Mouse (Mus musculus) forelimb bud, embryonic 11.5 days (tissue): Measurements from ENCODE around the gene Hmox2.

Experiments used
- DNase-seq: peaks from one replicate; pipeline ENCODE4 v3.0.0-alpha.2; 2012; ENCODE audit warnings: low read depth, low spot score

Gene Hmox2

DNA sequence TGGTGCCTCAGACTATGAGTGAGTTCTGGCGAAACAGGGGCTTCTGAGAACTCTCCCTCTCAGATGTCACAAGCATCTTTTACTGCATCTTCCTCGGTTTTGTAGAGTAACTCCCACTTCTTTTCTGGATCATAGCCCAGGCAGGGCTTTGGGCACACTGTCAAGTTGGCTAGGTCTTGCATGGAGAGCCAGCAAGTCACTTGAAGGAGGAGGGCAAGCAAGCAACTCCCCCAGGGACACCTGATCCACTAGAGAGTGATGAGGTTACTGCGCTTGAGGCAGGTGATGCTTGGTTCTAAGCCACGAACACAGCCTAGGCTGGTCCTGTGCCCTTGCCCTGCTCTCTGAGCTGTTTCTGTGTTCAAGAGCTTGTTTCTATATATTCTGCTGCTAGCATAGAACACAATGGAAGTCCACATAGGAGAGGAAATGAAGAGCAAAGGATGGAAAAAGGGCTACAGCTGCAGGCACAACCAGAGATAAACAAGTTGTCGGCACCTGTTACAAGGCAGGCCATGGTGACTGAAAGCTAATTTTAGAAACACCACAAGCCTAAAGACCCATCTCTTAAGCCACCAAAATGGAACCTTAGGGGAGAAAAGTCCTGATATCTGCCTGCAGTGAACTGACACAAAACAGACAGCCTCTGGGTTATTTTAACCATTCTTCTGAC, 55.5 kb downstream of the Hmox2 start:
- DNase-seq, result no peak

GRCm38 (mm10) chr16:4782515-4782914, 56.4 kb downstream of the Hmox2 start:
- no peak for DNase-seq

- DNase-seq, result no peak
These were observed 59.5 kb downstream of the Hmox2 start for GRCm38 (mm10) chr16:4785706-4786105.

DNA sequence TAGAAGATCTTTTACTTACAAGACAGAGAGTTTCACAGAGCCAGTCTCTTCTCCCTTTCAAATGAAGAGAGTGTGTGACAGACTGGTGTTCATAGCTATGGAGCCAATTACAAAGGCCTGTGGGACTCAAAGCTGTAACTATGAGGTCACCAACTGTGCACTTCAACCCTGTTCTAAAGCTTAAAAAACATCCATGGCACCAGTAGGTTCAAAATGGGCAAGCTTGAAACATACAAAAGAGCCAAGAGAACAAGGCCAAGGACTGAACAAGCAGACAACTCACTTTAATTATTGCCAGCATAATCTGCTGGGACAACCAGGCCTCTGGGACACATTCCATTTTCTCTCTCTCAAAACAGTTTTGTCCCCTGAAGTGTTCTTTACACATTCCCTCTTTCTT, 62.0 kb downstream of the Hmox2 start:
- DNase-seq, result no peak

DNA sequence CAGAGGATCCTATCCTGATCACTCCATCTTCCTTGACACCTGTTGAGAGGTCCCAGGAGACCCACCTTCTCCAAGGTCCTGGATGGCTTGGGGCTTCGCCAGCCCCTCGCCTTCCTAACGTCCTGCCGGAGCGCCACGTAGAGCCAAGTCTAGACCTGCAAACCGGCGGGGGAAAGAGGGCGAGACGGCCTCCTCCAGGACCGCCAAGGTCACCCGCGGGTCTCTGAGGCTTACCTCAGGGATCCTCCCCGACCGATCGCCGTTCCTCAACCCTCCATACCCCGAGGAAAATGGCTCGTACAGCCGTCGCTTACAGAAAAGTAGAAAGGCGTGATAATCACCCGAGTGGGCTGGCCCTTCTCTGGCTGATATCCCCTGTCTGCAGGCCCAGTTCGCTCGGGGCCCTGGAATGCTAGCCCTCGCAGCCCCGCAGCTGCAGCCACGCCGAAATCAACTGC, 63.2 kb downstream of the Hmox2 start:
- DNase-seq, result no peak

DNA sequence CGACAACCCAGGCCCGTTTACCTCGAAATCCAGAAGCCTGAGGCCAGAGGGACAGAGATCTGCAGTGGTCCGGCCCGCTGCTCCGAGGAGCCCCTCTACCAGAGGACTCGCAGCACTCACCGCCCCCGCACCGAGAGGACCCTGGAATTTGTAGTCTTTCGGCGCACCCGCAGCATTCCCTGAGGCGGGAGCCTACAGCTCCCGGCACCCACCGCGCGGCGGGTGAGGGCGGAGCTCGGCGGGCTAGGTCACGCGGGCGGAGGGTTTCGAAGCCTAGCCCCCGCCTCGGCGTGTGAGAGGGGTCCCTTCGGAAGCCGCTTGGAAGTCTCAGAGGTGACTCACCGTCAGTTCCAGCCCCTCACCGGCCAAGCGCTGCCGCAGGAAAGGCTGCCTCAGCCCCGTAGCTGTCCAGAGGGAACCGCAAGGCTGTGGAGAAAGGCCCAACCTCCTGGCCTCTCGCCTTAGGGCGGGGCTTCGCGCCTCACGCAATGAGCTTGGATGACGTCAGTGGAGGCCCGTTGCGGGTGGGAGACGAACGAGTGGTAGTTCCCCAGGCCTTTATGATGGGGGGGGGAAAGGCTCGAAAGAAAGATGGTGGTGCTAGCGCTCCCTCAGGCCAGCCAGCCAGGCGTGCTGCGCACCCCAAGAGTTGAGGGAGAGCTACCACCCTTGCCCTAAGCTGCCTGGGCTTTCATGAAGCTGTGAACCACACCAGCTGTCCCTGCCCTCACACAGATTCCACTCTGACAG, 63.8 kb downstream of the Hmox2 start, which contains the start of gene Cdip1:
Gene Cdip1, minus strand, starts transcription at position 483 of the 750 bp plus-strand sequence.
- DNase-seq, result peak; percentile 93

DNA sequence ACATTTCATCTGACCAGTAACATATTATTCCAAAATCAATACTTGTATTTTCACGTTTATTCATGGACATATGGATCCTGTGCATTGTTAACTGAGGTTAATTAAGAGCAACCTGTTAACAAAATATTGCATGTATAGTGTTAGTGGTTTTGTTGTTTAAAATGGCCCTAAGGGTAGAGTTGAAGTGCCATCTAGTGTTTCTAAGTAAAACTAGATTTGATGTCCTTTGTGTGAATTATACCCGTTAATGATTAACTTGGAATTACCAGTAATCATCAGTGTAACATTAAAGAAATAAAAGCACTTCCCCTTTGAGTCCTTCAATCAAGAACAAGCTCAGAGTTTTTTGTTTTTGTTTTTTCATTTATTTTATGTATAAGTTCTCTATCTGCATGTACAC, 65.2 kb downstream of the Hmox2 start:
- no peak for DNase-seq

DNA sequence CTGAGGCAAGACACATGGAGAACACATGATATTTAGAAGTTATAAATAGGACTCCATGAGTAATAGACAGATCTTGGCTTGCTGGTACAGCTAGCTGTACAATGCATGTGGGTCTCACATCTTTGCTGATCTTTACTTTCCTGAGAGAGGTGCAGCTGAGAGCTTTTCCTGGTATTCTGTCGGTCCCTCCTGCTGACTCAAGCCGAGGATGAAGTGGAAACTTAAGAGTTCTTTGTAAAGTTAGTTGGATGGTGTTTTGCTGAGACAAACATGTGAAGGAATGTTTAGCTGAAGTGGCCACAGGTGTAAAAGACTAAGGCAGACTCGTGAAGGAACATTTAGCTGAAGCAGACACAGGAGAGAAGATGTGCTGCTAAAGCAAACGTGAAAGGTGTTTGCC, 70.5 kb downstream of the Hmox2 start:
- no peak for DNase-seq
